23 mouse cellular contexts compared by ENCODE assay signal in genomic region chrY:818396-818795, GRCm38 (mm10). TPM values are rescaled to one million over a fixed set of nuclear protein-coding genes. Genes with fewer than 3 reads are reported as not detected.
"Had no signal": no experiment of that assay in that cellular context is flagged by ENCODE, and none has a peak within 500 bp of the region (broad histone marks: within the 10 kb centered on the region; RNA-seq: fewer than 3 reads in every experiment).

Uba1y (plus strand) TSS chrY:818649.

- H3K9me3 ChIP-seq: lung, embryonic 15.5 days; megakaryocyte, embryonic 14.5 days; midbrain, embryonic 13.5 days; midbrain, embryonic 15.5 days; neural tube, embryonic 12.5 days; stomach, embryonic 15.5 days had no signal

- ATAC-seq: lung, postnatal 0 days; midbrain, embryonic 13.5 days; midbrain, embryonic 15.5 days had no signal

- H3K9ac ChIP-seq: liver, embryonic 14.5 days; lung, embryonic 15.5 days; midbrain, embryonic 13.5 days; midbrain, embryonic 15.5 days; neural tube, embryonic 12.5 days; stomach, embryonic 15.5 days had no signal

- H3K27me3 ChIP-seq: lung, embryonic 15.5 days; megakaryocyte, embryonic 14.5 days; midbrain, embryonic 13.5 days; midbrain, embryonic 15.5 days; neural tube, embryonic 12.5 days; stomach, embryonic 15.5 days had no signal

- H3K4me1 ChIP-seq: lung, embryonic 15.5 days; megakaryocyte, embryonic 14.5 days; midbrain, embryonic 13.5 days; midbrain, embryonic 15.5 days; neural tube, embryonic 12.5 days; stomach, embryonic 15.5 days had no signal

- H3K4me2 ChIP-seq: lung, embryonic 15.5 days; midbrain, embryonic 11.5 days; midbrain, embryonic 13.5 days; midbrain, embryonic 15.5 days; neural tube, embryonic 12.5 days; stomach, embryonic 15.5 days had no signal

- H3K4me3 ChIP-seq: lung, embryonic 15.5 days; megakaryocyte, embryonic 14.5 days; midbrain, embryonic 13.5 days; midbrain, embryonic 15.5 days; neural tube, embryonic 12.5 days; stomach, embryonic 15.5 days had no signal

- DNase-seq: lung, adult 2 months; lung, postnatal 14 days; lung, postnatal 36 days; right cerebral cortex, postnatal 14 days; thymus, adult 18-20 months; thymus, postnatal 14 days; thymus, postnatal 36 days had no signal

- H3K27ac ChIP-seq: liver, embryonic 14.5 days; lung, embryonic 15.5 days; macrophage; midbrain, embryonic 13.5 days; midbrain, embryonic 15.5 days; neural tube, embryonic 12.5 days; stomach, embryonic 15.5 days; stomach, postnatal 0 days had no signal

- H3K36me3 ChIP-seq: lung, embryonic 15.5 days; midbrain, embryonic 13.5 days; midbrain, embryonic 15.5 days; neural tube, embryonic 12.5 days; stomach, embryonic 15.5 days had no signal

RNA-seq across cellular contexts. Expression of gene Uba1y, which starts in this region (rescaled TPM):
- polyA plus RNA-seq: liver, embryonic 14.5 days; liver, embryonic 16.5 days; lung, adult 2 months; lung, embryonic 15.5 days; lung, postnatal 0 days; macrophage; midbrain, embryonic 11.5 days; midbrain, postnatal 0 days; neural tube, embryonic 14.5 days; spleen, adult 2 months; stomach, embryonic 15.5 days; stomach, postnatal 0 days; thymus, postnatal 0 days had no signal
